Mouse (Mus musculus): ENCODE data around the gene Ccdc88b. TPM values are rescaled to one million over a fixed set of nuclear protein-coding genes. Genes with fewer than 3 reads are reported as not detected.

Gene Ccdc88b
- total and polyA plus RNA-seq, 2 experiments, result 1.4 to 1.9 TPM

- Histone ChIP-seq H3K27ac (replicated peaks; ENCODE audit: insufficient read depth, low read depth, low read length) (no peak overlapping the region), H3K27me3 (ENCODE audit: control insufficient read depth, insufficient read depth, low read length) (no peaks in the 10 kb centered on the region), H3K4me1 (ENCODE audit: control insufficient read depth, insufficient read depth, low read length) (no peaks in the 10 kb centered on the region), H3K36me3 (ENCODE audit: control insufficient read depth, insufficient read depth, low read length) (peaks cover 11% of the 10 kb centered on the region), H3K79me2 (ENCODE audit: control insufficient read depth, insufficient read depth, low read length) (no peaks in the 10 kb centered on the region), H3K9ac (ENCODE audit: low read depth, low read length) (no peak overlapping the region), H3K4me3 (ENCODE audit: insufficient read depth, low read depth, low read length) (no peak overlapping the region)
- TF ChIP-seq POLR2A (IDR thresholded peaks at IDR 0.05; ENCODE audit: extremely low read depth, insufficient read depth, low read length) (no peak), CTCF (IDR thresholded peaks at IDR 0.05; ENCODE audit: low read depth, low read length) (no peak)
- no peak for DNase-seq (ENCODE audit: extremely low read depth, low read depth, low spot score)
- WGBS, result 77% methylated on average over 48 of the region's 48 CpGs
Measured at GRCm38 (mm10) chr19:6829870-6830555, 28.0 kb downstream of the Ccdc88b start.

GRCm38 (mm10) chr19:6829069-6829468, 28.9 kb downstream of the Ccdc88b start:
- H3K9ac ChIP-seq (ENCODE audit: low read depth, low read length), result no peak overlapping the region
- H3K27ac ChIP-seq (replicated peaks; ENCODE audit: insufficient read depth, low read depth, low read length), result no peak overlapping the region
- no peak for TF ChIP-seq POLR2A (IDR thresholded peaks at IDR 0.05; ENCODE audit: extremely low read depth, insufficient read depth, low read length)
- TF ChIP-seq CTCF (IDR thresholded peaks at IDR 0.05; ENCODE audit: low read depth, low read length), result no peak
- WGBS, result 66% methylated on average over 3 of the region's 3 CpGs
- H3K4me3 ChIP-seq (ENCODE audit: insufficient read depth, low read depth, low read length), result no peak overlapping the region
- H3K79me2 ChIP-seq (ENCODE audit: control insufficient read depth, insufficient read depth, low read length), result no peaks in the 10 kb centered on the region
- no peaks in the 10 kb centered on the region for H3K4me1 ChIP-seq (ENCODE audit: control insufficient read depth, insufficient read depth, low read length)
- no peaks in the 10 kb centered on the region for H3K27me3 ChIP-seq (ENCODE audit: control insufficient read depth, insufficient read depth, low read length)
- no peak for DNase-seq (ENCODE audit: extremely low read depth, low read depth, low spot score)
- H3K36me3 ChIP-seq (ENCODE audit: control insufficient read depth, insufficient read depth, low read length), result peaks cover 5% of the 10 kb centered on the region; the same call in 1 of the 2 replicates

- Histone ChIP-seq H3K4me1 (ENCODE audit: control insufficient read depth, insufficient read depth, low read length) (no peaks in the 10 kb centered on the region), H3K36me3 (ENCODE audit: control insufficient read depth, insufficient read depth, low read length) (peaks cover 2% of the 10 kb centered on the region; the same call in 1 of the 2 replicates), H3K27ac (replicated peaks; ENCODE audit: insufficient read depth, low read depth, low read length) (no peak overlapping the region), H3K27me3 (ENCODE audit: control insufficient read depth, insufficient read depth, low read length) (no peaks in the 10 kb centered on the region), H3K4me3 (ENCODE audit: insufficient read depth, low read depth, low read length) (no peak overlapping the region), H3K9ac (ENCODE audit: low read depth, low read length) (no peak overlapping the region), H3K79me2 (ENCODE audit: control insufficient read depth, insufficient read depth, low read length) (no peaks in the 10 kb centered on the region)
- TF ChIP-seq POLR2A (IDR thresholded peaks at IDR 0.05; ENCODE audit: extremely low read depth, insufficient read depth, low read length), result no peak
- TF ChIP-seq CTCF (IDR thresholded peaks at IDR 0.05; ENCODE audit: low read depth, low read length), result no peak
- WGBS, result 67% methylated on average over 3 of the region's 3 CpGs
- no peak for DNase-seq (ENCODE audit: extremely low read depth, low read depth, low spot score)
Measured at GRCm38 (mm10) chr19:6826601-6827000, 31.4 kb downstream of the Ccdc88b start.

DNA sequence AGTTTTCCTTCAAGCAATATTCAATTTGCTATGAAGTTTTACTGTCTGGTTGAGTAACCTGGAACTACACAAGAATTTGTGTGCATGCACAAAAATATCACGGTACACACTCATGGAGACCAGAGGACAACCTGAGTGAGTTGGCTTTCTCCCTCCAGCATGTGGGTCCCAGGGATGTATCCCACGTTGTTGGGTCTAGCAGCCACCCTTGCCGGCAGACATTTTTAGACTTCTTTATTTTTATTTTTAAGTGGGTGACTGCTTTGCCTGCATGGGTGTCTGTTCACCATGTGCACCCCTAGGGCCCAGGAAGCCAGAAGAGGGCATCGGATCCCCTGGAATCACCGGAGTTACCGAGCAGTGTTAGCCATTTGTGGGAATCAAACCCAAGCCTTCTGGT, 32.6 kb downstream of the Ccdc88b start:
- H3K27me3 ChIP-seq (ENCODE audit: control insufficient read depth, insufficient read depth, low read length), result no peaks in the 10 kb centered on the region
- no peak overlapping the region for H3K4me3 ChIP-seq (ENCODE audit: insufficient read depth, low read depth, low read length)
- H3K9ac ChIP-seq (ENCODE audit: low read depth, low read length), result no peak overlapping the region
- no peaks in the 10 kb centered on the region for H3K79me2 ChIP-seq (ENCODE audit: control insufficient read depth, insufficient read depth, low read length)
- H3K4me1 ChIP-seq (ENCODE audit: control insufficient read depth, insufficient read depth, low read length), result no peaks in the 10 kb centered on the region
- 76% methylated on average over 6 of the region's 6 CpGs for WGBS
- H3K27ac ChIP-seq (replicated peaks; ENCODE audit: insufficient read depth, low read depth, low read length), result no peak overlapping the region
- TF ChIP-seq POLR2A (IDR thresholded peaks at IDR 0.05; ENCODE audit: extremely low read depth, insufficient read depth, low read length) (no peak), CTCF (IDR thresholded peaks at IDR 0.05; ENCODE audit: low read depth, low read length) (no peak)
- DNase-seq (ENCODE audit: extremely low read depth, low read depth, low spot score), result no peak
- no peaks in the 10 kb centered on the region; the same call in 1 of the 2 replicates for H3K36me3 ChIP-seq (ENCODE audit: control insufficient read depth, insufficient read depth, low read length)

- Histone ChIP-seq H3K79me2 (ENCODE audit: control insufficient read depth, insufficient read depth, low read length) (no peaks in the 10 kb centered on the region), H3K36me3 (ENCODE audit: control insufficient read depth, insufficient read depth, low read length) (no peaks in the 10 kb centered on the region), H3K4me3 (ENCODE audit: insufficient read depth, low read depth, low read length) (no peak overlapping the region), H3K27ac (replicated peaks; ENCODE audit: insufficient read depth, low read depth, low read length) (no peak overlapping the region), H3K9ac (ENCODE audit: low read depth, low read length) (no peak overlapping the region), H3K27me3 (ENCODE audit: control insufficient read depth, insufficient read depth, low read length) (no peaks in the 10 kb centered on the region), H3K4me1 (ENCODE audit: control insufficient read depth, insufficient read depth, low read length) (no peaks in the 10 kb centered on the region)
- TF ChIP-seq POLR2A (IDR thresholded peaks at IDR 0.05; ENCODE audit: extremely low read depth, insufficient read depth, low read length), result no peak
- TF ChIP-seq CTCF (IDR thresholded peaks at IDR 0.05; ENCODE audit: low read depth, low read length), result no peak
- DNase-seq (ENCODE audit: extremely low read depth, low read depth, low spot score), result no peak
- 90% methylated on average over 13 of the region's 13 CpGs for WGBS
Measured at GRCm38 (mm10) chr19:6820538-6821195, 37.3 kb downstream of the Ccdc88b start.
